Mouse (Mus musculus) hindbrain, postnatal 0 days (tissue): Measurements from ENCODE around the gene Gria2. TPM values are rescaled to one million over a fixed set of nuclear protein-coding genes. Genes with fewer than 3 reads are reported as not detected.

Source experiments
- ATAC-seq: fragments of 200-750 bp; cut with Nextera tagmentation; 2 replicates; pipeline ENCODE4 v1.8.0; 2017; ENCODE audit warnings: mild to moderate bottlenecking, moderate TSS enrichment, moderate library complexity
- DNase-seq: peaks from one replicate; pipeline ENCODE4 v3.0.0-alpha.2; 2015; ENCODE audit warnings: low spot score
- H3K27ac ChIP-seq: fragments of 300-500 bp; sonication (generic); 2 replicates; pipeline ENCODE4 v1.5.1; 2014; ENCODE audit warnings: mild to moderate bottlenecking
- H3K27me3 ChIP-seq: fragments of 300-500 bp; sonication (generic); 2 replicates; pipeline ENCODE4 v1.6.1; 2014; ENCODE audit warnings: low read length, mixed read lengths; ENCODE audit not compliant: insufficient read depth
- H3K36me3 ChIP-seq: fragments of 300-500 bp; sonication (generic); 2 replicates; pipeline ENCODE4 v1.6.1; 2014; ENCODE audit warnings: low read length, mixed read lengths; ENCODE audit not compliant: insufficient read depth
- H3K4me1 ChIP-seq: fragments of 300-500 bp; sonication (generic); 2 replicates; pipeline ENCODE4 v1.6.1; 2014; ENCODE audit warnings: antibody characterized with exemption, low read length, mixed read lengths; ENCODE audit not compliant: insufficient read depth
- H3K4me2 ChIP-seq: fragments of 300-500 bp; sonication (generic); 2 replicates; pipeline ENCODE4 v1.6.1; 2014; ENCODE audit warnings: low read depth, mild to moderate bottlenecking, low read length, moderate library complexity, mixed read lengths
- H3K4me3 ChIP-seq: fragments of 300-500 bp; sonication (generic); 2 replicates; pipeline ENCODE4 v1.5.1; 2014; ENCODE audit warnings: low read length
- H3K9ac ChIP-seq: fragments of 300-500 bp; sonication (generic); replicated peaks from 2 replicates; pipeline ENCODE4 v1.6.1; 2014; ENCODE audit warnings: mild to moderate bottlenecking, low read length, moderate library complexity, mixed read lengths
- H3K9me3 ChIP-seq: fragments of 300-500 bp; sonication (generic); 2 replicates; pipeline ENCODE4 v1.6.1; 2016; ENCODE audit warnings: low read length, mixed read lengths
- CTCF ChIP-seq: IDR thresholded peaks from 2 replicates; pipeline ENCODE4 v1.5.1; 2016; ENCODE audit warnings: antibody characterized with exemption, control low read depth, low read depth
- WGBS: fragments of 180-500 bp; shearing (Covaris S2); extraction: QIAGEN DNeasy Blood & Tissue Kit; methylation state at CpG from one replicate; pipeline ENCODE4 v1.1.7; 2014; 5-methylcytosine and 5-hydroxymethylcytosine counted together
- polyA plus RNA-seq: library from polyadenylated mRNA; unstranded; fragments of >200 nt; fragmentation: Nextera tagmentation; extraction: Ambion mirVana; gene quantifications from 2 replicates; pipeline ENCODE4 v1.2.1, GENCODE M21; 2015
- total RNA-seq: library from RNA; depleted of rRNA; stranded (reverse); fragments of >200 nt; gene quantifications from 2 replicates; pipeline ENCODE4 v1.2.3, GENCODE M21; 2014

The Gria2 gene
- total and polyA plus RNA-seq, 2 experiments from 2014 or later: 132 to 149 TPM

- TF ChIP-seq CTCF: no peak
- Histone ChIP-seq H3K27me3 (no peaks in the 10 kb centered on the region), H3K9me3 (no peaks in the 10 kb centered on the region), H3K4me1 (no peaks in the 10 kb centered on the region), H3K9ac (no peak overlapping the region), H3K27ac (no peak overlapping the region), H3K36me3 (no peaks in the 10 kb centered on the region), H3K4me3 (no peak overlapping the region), H3K4me2 (no peak overlapping the region)
- DNase-seq (no peak), ATAC-seq (no peak)
- WGBS: 82% methylated on average over 4 of the region's 4 CpGs
These were observed 22.1 kb downstream of the Gria2 start for GRCm38 (mm10) chr3:80780383-80781143.

GRCm38 (mm10) chr3:80776628-80777027 is 26.0 kb downstream of the Gria2 start:
- no peaks in the 10 kb centered on the region for H3K27me3 ChIP-seq
- no peak overlapping the region for H3K4me3 ChIP-seq
- H3K4me1 ChIP-seq: no peaks in the 10 kb centered on the region
- H3K4me2 ChIP-seq: no peak overlapping the region
- no peak overlapping the region for H3K27ac ChIP-seq
- no peak overlapping the region for H3K9ac ChIP-seq
- DNase-seq (no peak), ATAC-seq (no peak; the same call in 1 of the 2 replicates)
- 0 out of 2 replicates have a peak, but pooled peaks have one; percentile 19 for TF ChIP-seq CTCF
- H3K9me3 ChIP-seq: no peaks in the 10 kb centered on the region
- 60% methylated on average over 2 of the region's 2 CpGs for WGBS
- no peaks in the 10 kb centered on the region for H3K36me3 ChIP-seq

- 90% methylated on average over 4 of the region's 4 CpGs for WGBS
- no peaks in the 10 kb centered on the region for H3K27me3 ChIP-seq
- TF ChIP-seq CTCF: no peak
- H3K9me3 ChIP-seq: no peaks in the 10 kb centered on the region
- H3K4me3 ChIP-seq: no peak overlapping the region
- DNase-seq: no peak
- H3K4me2 ChIP-seq: no peak overlapping the region
- H3K27ac ChIP-seq: no peak overlapping the region
- no peak for ATAC-seq
- H3K4me1 ChIP-seq: no peaks in the 10 kb centered on the region
- H3K36me3 ChIP-seq: no peaks in the 10 kb centered on the region
- no peak overlapping the region for H3K9ac ChIP-seq
These were observed 26.7 kb downstream of the Gria2 start for GRCm38 (mm10) chr3:80775971-80776370.

- TF ChIP-seq CTCF: no peak
- no peak overlapping the region for H3K4me3 ChIP-seq
- H3K9ac ChIP-seq: no peak overlapping the region
- H3K27me3 ChIP-seq: no peaks in the 10 kb centered on the region
- DNase-seq (no peak), ATAC-seq (no peak)
- no peaks in the 10 kb centered on the region for H3K4me1 ChIP-seq
- no peaks in the 10 kb centered on the region for H3K9me3 ChIP-seq
- no peak overlapping the region for H3K27ac ChIP-seq
- H3K4me2 ChIP-seq: no peak overlapping the region
- H3K36me3 ChIP-seq: no peaks in the 10 kb centered on the region
- WGBS: 61% methylated on average over 4 of the region's 4 CpGs
These were observed 28.4 kb downstream of the Gria2 start for GRCm38 (mm10) chr3:80774005-80774764.

GRCm38 (mm10) chr3:80773232-80773631 is 29.4 kb downstream of the Gria2 start:
- Histone ChIP-seq H3K27me3 (no peaks in the 10 kb centered on the region), H3K4me2 (no peak overlapping the region), H3K9me3 (no peaks in the 10 kb centered on the region), H3K4me1 (no peaks in the 10 kb centered on the region), H3K36me3 (no peaks in the 10 kb centered on the region), H3K4me3 (no peak overlapping the region), H3K9ac (no peak overlapping the region), H3K27ac (no peak overlapping the region)
- WGBS: 92% methylated on average over 4 of the region's 4 CpGs
- no peak for ATAC-seq
- TF ChIP-seq CTCF: no peak
- DNase-seq: no peak

GRCm38 (mm10) chr3:80769506-80770235 is 33.0 kb downstream of the Gria2 start:
- 74% methylated on average over 5 of the region's 5 CpGs for WGBS
- Histone ChIP-seq H3K4me2 (no peak overlapping the region), H3K4me1 (no peaks in the 10 kb centered on the region), H3K27ac (no peak overlapping the region), H3K9me3 (no peaks in the 10 kb centered on the region), H3K36me3 (no peaks in the 10 kb centered on the region), H3K9ac (no peak overlapping the region), H3K4me3 (no peak overlapping the region), H3K27me3 (no peaks in the 10 kb centered on the region)
- no peak for TF ChIP-seq CTCF
- DNase-seq (no peak), ATAC-seq (no peak)
